Mouse (Mus musculus) neural tube, embryonic 13.5 days (tissue): ENCODE data around the gene Bach1. TPM values are rescaled to one million over a fixed set of nuclear protein-coding genes. Genes with fewer than 3 reads are reported as not detected.

Experiments
- ATAC-seq: fragments of 200-750 bp; cut with Nextera tagmentation; 2 replicates; pipeline ENCODE4 v1.8.0; 2017; ENCODE audit warnings: low read depth, mild to moderate bottlenecking, moderate TSS enrichment, moderate library complexity
- H3K27ac ChIP-seq: fragments of 300-500 bp; sonication (generic); replicated peaks from 2 replicates; pipeline ENCODE4 v1.5.1; 2015; ENCODE audit warnings: moderate library complexity, mild to moderate bottlenecking, inconsistent platforms
- H3K27me3 ChIP-seq: fragments of 300-500 bp; sonication (generic); 2 replicates; pipeline ENCODE4 v1.6.1; 2015; ENCODE audit warnings: mild to moderate bottlenecking, inconsistent platforms
- H3K36me3 ChIP-seq: fragments of 300-500 bp; sonication (generic); 2 replicates; pipeline ENCODE4 v1.6.1; 2015; ENCODE audit warnings: mild to moderate bottlenecking, inconsistent platforms
- H3K4me1 ChIP-seq: fragments of 300-500 bp; sonication (generic); replicated peaks from 2 replicates; pipeline ENCODE4 v1.6.1; 2015; ENCODE audit warnings: inconsistent platforms
- H3K4me2 ChIP-seq: fragments of 300-500 bp; sonication (generic); 2 replicates; pipeline ENCODE4 v1.6.1; 2015; ENCODE audit warnings: inconsistent platforms, mild to moderate bottlenecking, moderate library complexity
- H3K4me3 ChIP-seq: fragments of 300-500 bp; sonication (generic); 2 replicates; pipeline ENCODE4 v1.5.1; 2015; ENCODE audit warnings: mild to moderate bottlenecking, inconsistent platforms
- H3K9ac ChIP-seq: fragments of 300-500 bp; sonication (generic); 2 replicates; pipeline ENCODE4 v1.6.1; 2015; ENCODE audit warnings: moderate library complexity, mild to moderate bottlenecking, inconsistent platforms
- H3K9me3 ChIP-seq: fragments of 300-500 bp; sonication (generic); 2 replicates; pipeline ENCODE4 v1.6.1; 2016; ENCODE audit warnings: inconsistent platforms
- WGBS: fragments of 180-500 bp; shearing (Covaris S2); methylation state at CpG from one replicate; pipeline ENCODE4 v1.1.7; 2015; 5-methylcytosine and 5-hydroxymethylcytosine counted together
- polyA plus RNA-seq: library from polyadenylated mRNA; unstranded; fragments of >200 nt; fragmentation: Nextera tagmentation; extraction: Ambion mirVana; gene quantifications from 2 replicates; pipeline ENCODE4 v1.2.1, GENCODE M21; 2015

The Bach1 gene
- polyA plus RNA-seq, 1 experiment from 2014 or later: 19.6 TPM

DNA sequence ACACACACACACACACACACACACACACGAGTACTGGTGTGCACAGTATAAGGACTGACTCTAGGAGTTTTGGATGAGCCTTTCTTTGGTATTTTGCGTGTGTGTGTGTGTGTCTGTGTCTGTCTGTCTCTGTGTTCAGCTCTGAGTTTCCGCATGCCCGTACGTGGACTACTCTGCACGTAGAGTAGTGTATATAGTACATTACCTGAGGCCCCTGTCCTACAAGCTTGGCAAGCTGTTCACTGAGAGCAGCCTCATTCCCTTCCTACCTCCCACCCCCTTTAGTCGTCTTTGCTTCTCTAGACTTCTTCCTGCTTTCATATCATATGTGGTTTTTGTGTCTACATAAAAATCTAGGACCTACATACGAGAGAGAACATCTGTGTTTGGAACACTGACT is 30.0 kb downstream of the Bach1 start:
- Histone ChIP-seq H3K36me3 (peaks cover 63% of the 10 kb centered on the region), H3K27me3 (no peaks in the 10 kb centered on the region), H3K4me1 (0 out of 2 replicates have a peak, but pooled peaks cover 4% of the 10 kb centered on the region), H3K4me3 (no peak overlapping the region), H3K9ac (no peak overlapping the region), H3K9me3 (no peaks in the 10 kb centered on the region), H3K4me2 (no peak overlapping the region), H3K27ac (no peak overlapping the region)
- ATAC-seq: no peak
- 93% methylated on average over 8 of the region's 8 CpGs for WGBS

DNA sequence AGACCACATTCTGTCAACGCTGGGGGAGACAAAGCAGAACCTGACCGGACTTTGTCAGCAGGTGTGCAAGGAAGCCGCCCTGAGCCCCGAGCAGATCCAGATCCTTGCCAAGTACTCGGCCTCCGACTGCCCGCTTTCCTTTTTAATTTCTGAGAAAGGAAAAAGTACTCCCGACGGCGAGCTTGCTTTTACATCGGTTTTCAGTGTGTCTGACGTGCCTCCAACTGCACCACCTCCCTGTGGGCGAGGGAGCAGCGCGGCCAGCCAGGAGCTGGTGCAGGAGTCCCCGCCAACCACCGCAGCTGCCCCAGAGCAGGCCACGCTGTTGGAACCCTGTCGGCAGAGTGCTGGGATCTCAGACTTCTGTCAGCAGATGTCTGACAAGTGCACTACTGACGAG is 30.7 kb downstream of the Bach1 start:
- H3K27me3 ChIP-seq: no peaks in the 10 kb centered on the region
- H3K9me3 ChIP-seq: no peaks in the 10 kb centered on the region
- H3K9ac ChIP-seq: no peak overlapping the region
- 0 out of 2 replicates have a peak, but pooled peaks cover 4% of the 10 kb centered on the region for H3K4me1 ChIP-seq
- no peak overlapping the region for H3K27ac ChIP-seq
- H3K36me3 ChIP-seq: peaks cover 55% of the 10 kb centered on the region
- no peak overlapping the region for H3K4me3 ChIP-seq
- no peak overlapping the region for H3K4me2 ChIP-seq
- 92% methylated on average over 20 of the region's 20 CpGs for WGBS
- no peak for ATAC-seq

DNA sequence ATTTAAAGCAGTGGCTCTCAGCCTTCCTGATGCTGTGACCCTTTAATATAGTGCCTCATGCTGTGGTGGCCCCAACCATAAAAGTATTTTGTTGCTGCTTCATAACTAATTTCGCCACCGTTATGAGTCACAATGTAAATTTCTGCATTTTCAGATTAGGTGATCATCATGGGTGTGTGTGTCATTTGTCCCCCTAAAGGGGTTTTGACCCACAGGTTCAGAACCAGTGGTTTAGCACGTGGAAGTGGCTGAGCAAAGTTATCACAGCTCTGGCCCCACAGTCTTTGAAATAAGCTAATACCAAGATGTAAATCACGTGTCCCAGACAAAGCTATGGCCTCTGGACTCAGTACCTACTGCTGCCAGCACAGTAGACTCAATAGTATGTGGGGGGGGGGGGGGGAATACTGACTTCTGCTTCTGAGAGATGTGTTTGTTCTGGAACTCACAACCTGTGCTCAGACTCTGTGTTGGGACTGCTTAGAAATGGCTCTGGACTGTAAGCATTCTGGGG is 36.2 kb downstream of the Bach1 start:
- Histone ChIP-seq H3K27me3 (no peaks in the 10 kb centered on the region), H3K4me3 (no peak overlapping the region), H3K4me2 (no peak overlapping the region), H3K9me3 (no peaks in the 10 kb centered on the region), H3K9ac (no peak overlapping the region), H3K36me3 (peaks cover 17% of the 10 kb centered on the region), H3K27ac (no peak overlapping the region), H3K4me1 (no peaks in the 10 kb centered on the region)
- no peak for ATAC-seq
- WGBS: 93% methylated on average over 4 of the region's 4 CpGs

DNA sequence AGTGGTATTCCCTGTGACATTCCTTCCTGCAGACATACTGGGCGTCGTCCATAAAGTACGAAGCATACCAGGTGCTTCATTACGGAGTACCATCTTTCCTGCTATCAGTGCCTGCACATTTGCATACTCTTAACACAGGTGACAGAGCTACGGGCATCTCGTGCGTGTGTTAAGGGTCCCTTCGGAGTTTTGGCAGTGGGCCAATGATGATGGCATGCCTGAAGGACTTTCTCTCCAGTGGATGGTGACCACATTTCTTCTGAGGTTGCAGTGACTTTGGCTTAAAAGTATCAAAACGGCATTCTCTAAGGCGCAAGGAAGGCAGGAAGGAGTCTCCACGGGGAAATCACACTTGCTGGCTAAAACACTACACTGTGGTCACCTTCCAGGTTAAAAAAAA is 37.4 kb downstream of the Bach1 start:
- Histone ChIP-seq H3K27ac (no peak overlapping the region), H3K36me3 (peaks cover 5% of the 10 kb centered on the region), H3K27me3 (no peaks in the 10 kb centered on the region), H3K4me3 (no peak overlapping the region), H3K4me1 (no peaks in the 10 kb centered on the region), H3K9me3 (no peaks in the 10 kb centered on the region), H3K9ac (no peak overlapping the region), H3K4me2 (no peak overlapping the region)
- ATAC-seq: no peak
- WGBS: 83% methylated on average over 11 of the region's 11 CpGs

DNA sequence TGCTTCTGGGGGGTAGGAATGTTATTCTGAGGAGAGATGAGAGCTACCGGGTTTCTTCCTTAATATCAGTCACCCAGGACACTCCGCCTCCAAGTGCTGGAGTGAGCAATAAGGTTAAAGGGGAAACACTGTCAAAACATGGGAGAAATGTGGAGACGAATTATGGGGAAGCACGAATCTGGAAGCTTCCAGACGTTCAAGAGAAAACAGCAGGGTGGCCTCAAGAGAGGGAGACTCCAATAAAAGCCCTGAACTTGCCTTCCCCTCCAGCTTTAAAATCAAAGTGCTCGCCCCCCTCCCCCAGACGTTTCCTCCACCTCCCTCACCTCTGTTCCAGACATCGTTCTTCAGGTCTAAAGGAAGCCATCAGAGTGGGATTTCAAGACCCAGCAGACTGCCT is 38.6 kb downstream of the Bach1 start:
- no peak overlapping the region for H3K9ac ChIP-seq
- no peak overlapping the region for H3K4me3 ChIP-seq
- H3K27me3 ChIP-seq: no peaks in the 10 kb centered on the region
- no peak for ATAC-seq
- 0 out of 2 replicates have a peak, but pooled peaks cover 3% of the 10 kb centered on the region for H3K36me3 ChIP-seq
- H3K4me2 ChIP-seq: no peak overlapping the region
- 65% methylated on average over 8 of the region's 8 CpGs for WGBS
- H3K9me3 ChIP-seq: no peaks in the 10 kb centered on the region
- no peak overlapping the region for H3K27ac ChIP-seq
- no peaks in the 10 kb centered on the region for H3K4me1 ChIP-seq

DNA sequence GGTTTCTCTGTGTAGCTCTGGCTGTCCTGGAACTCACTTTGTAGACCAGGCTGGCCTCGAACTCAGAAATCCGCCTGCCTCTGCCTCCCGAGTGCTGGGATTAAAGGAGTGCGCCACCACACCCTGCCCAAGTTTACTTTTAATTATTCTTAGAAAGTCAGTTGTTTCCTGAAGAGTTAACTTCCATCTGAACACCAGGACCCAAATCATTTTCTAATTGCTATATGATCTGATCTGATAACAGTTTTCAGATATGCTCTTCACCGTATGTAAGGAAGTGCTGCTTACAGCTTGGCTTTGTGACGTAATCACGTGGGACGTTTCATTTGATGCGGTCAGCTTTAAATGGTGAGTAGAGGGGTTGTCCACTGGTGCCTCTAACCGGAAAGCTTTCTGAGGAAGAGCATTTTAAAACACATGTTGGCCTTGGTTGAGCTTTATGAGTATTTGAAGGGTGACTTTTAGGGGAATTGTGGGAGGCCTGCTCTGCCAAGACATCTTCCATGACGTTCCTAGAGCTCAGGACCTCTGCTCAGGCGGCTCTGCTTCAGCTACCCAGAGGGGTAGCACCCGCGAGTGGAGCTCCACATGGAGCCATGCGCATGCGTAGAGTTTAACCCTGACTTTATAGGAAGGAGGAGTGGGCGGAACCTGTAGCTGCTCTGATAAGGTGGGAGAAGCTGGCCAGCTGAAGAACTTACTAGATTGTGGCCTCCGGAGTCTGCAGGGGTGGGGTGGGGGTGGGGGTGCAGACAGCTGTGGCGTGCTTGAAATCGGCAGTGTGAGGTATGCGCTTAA is 39.3 kb downstream of the Bach1 start:
- H3K36me3 ChIP-seq: 0 out of 2 replicates have a peak, but pooled peaks cover 3% of the 10 kb centered on the region
- H3K9ac ChIP-seq: no peak overlapping the region
- ATAC-seq: no peak
- H3K4me3 ChIP-seq: no peak overlapping the region
- no peaks in the 10 kb centered on the region for H3K4me1 ChIP-seq
- H3K4me2 ChIP-seq: no peak overlapping the region
- WGBS: 88% methylated on average over 21 of the region's 21 CpGs
- no peaks in the 10 kb centered on the region for H3K27me3 ChIP-seq
- H3K27ac ChIP-seq: no peak overlapping the region
- no peaks in the 10 kb centered on the region for H3K9me3 ChIP-seq

DNA sequence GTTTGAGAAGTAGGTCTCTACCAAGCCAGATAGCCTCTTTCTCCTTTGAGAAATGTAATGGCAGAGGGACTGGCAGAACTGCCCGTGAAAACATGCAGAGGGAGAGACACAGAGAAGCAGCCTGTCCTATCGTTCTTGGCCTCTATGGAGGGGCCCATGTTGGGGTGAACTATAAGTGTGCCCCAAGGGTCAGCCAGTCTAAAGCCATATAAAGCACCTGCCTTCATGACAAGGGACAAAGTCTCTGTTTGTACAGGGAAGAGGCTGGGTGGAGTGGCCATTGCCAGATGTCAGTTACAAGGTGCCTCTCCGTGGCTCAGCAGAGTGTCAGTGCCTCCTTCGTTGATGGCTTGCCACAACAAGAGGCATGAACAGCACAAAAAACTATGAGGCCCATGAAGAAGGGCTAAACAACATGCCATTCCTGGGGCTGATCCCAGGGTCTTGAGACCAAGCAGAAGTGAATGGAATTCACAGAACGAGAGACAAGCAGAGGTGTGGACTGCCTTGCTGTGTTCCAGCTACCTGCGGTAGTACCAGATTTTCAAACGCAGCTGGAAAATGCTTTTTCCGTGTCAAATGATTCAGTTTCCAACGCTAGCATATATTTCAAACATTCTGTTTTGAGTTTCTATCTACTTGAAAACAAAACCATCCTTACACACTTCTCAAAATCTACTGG is 42.4 kb downstream of the Bach1 start:
- H3K4me3 ChIP-seq: no peak overlapping the region
- no peaks in the 10 kb centered on the region for H3K4me1 ChIP-seq
- no peaks in the 10 kb centered on the region for H3K27me3 ChIP-seq
- no peak overlapping the region for H3K9ac ChIP-seq
- H3K36me3 ChIP-seq: no peaks in the 10 kb centered on the region
- WGBS: 88% methylated on average over 9 of the region's 9 CpGs
- no peaks in the 10 kb centered on the region for H3K9me3 ChIP-seq
- H3K4me2 ChIP-seq: no peak overlapping the region
- no peak for ATAC-seq
- H3K27ac ChIP-seq: no peak overlapping the region

DNA sequence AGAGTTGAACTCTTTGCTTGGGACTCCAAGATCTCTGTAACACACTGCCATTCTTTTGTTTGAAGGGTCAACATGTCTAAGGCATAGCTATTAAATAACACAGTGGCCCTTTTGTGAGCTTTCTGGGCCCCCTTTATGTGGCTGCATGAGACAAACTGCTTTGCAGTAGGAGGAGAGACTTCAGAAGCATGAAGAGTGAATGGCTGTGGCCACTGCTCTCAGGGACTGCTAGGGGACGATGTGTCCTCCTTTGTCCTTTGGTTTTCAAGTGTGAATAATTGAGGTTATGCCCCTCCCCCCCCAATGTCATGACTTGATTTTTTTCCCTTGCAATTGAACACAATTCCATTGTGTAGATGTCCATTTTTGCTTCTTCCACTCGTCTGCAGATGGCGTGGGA is 44.9 kb downstream of the Bach1 start:
- no peak overlapping the region for H3K27ac ChIP-seq
- no peak overlapping the region for H3K9ac ChIP-seq
- H3K4me1 ChIP-seq: no peaks in the 10 kb centered on the region
- no peaks in the 10 kb centered on the region for H3K9me3 ChIP-seq
- 19% methylated on average over 3 of the region's 3 CpGs for WGBS
- no peaks in the 10 kb centered on the region for H3K36me3 ChIP-seq
- no peak overlapping the region for H3K4me3 ChIP-seq
- no peaks in the 10 kb centered on the region for H3K27me3 ChIP-seq
- no peak for ATAC-seq
- H3K4me2 ChIP-seq: no peak overlapping the region

DNA sequence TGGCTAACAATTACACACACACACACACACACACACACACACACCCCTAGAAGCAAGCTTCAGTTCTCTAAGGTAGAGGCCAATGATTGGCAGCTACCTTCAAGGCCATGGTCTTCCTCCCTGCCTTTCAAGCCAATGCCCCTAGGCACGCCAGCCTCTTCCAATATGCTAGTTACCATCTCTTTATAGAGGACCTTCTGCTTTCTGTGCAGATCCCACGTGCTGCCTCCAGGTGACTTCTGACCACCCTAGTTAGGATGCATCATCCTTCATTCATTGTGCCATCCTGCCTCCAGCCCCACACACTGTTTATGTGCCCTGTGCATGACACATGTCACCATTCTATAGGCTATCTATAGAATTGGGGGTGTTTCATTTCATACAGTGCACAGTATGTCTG is 45.6 kb downstream of the Bach1 start:
- 89% methylated on average over 2 of the region's 2 CpGs for WGBS
- no peaks in the 10 kb centered on the region for H3K27me3 ChIP-seq
- no peak for ATAC-seq
- no peaks in the 10 kb centered on the region for H3K36me3 ChIP-seq
- H3K27ac ChIP-seq: no peak overlapping the region
- no peak overlapping the region for H3K9ac ChIP-seq
- H3K4me2 ChIP-seq: no peak overlapping the region
- H3K4me1 ChIP-seq: no peaks in the 10 kb centered on the region
- H3K9me3 ChIP-seq: no peaks in the 10 kb centered on the region
- H3K4me3 ChIP-seq: no peak overlapping the region

DNA sequence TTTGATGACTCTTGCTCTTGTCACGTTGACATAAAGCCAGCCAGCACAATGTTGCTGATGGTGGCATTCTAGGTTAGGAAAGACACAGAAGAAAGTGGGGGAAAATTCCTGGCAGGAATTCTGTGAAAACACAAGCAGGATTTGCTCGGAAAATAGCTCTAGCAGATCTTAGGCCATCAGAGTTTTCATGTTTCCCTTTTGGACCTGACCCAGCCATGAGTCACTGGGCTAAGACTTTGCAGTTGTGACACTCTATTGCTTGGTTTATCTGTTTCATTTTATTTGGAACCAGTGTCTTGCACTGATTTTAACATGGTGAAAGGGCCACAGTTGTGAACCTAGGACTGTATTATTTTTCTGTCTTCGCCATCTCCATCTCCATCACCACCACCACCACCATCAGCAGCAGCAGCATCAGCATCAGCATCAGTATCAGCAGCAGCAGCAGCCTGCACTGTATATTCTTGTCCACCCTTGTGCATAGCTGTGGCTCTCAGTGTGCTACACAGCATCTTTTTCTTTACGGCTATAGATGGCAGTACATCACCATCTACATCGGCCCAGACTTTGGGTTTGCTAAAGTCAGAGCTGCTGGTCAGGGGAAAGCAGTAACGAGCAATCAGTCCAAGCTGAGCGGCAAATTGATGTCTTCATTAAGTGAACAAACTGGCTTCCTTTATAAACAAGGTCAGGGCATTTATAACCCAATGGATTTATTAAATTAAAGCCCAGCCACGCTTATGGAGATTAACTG is 46.6 kb downstream of the Bach1 start:
- H3K27ac ChIP-seq: no peak overlapping the region
- H3K36me3 ChIP-seq: no peaks in the 10 kb centered on the region
- no peaks in the 10 kb centered on the region for H3K9me3 ChIP-seq
- ATAC-seq: peak; percentile 63; the same call in 1 of the 2 replicates
- no peak overlapping the region for H3K9ac ChIP-seq
- no peak overlapping the region for H3K4me2 ChIP-seq
- H3K4me1 ChIP-seq: no peaks in the 10 kb centered on the region
- no peak overlapping the region for H3K4me3 ChIP-seq
- H3K27me3 ChIP-seq: no peaks in the 10 kb centered on the region
- WGBS: 66% methylated on average over 8 of the region's 8 CpGs

DNA sequence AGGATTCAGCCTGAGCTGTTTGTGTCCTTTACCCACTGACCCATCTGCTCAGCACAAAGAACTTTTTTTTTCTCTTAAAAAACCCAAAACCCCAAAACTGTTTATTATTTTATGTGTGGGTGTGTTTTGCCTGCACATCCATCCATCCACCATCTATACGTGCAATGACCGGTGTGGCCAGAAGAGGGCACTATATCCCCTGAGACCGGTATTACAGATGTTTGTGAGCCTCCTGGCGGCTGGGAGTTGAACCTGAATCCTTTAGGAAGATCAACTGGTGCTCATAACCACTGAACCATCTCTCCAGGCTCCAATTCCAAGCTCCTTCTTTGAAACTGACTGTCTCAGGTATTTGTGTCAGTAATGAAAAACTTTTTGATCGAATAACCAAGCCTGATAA is 48.0 kb downstream of the Bach1 start:
- Histone ChIP-seq H3K4me3 (no peak overlapping the region), H3K9me3 (no peaks in the 10 kb centered on the region), H3K27ac (no peak overlapping the region), H3K36me3 (no peaks in the 10 kb centered on the region), H3K4me1 (no peaks in the 10 kb centered on the region), H3K4me2 (no peak overlapping the region), H3K27me3 (no peaks in the 10 kb centered on the region), H3K9ac (no peak overlapping the region)
- no peak for ATAC-seq
- WGBS: 21% methylated on average over 5 of the region's 5 CpGs

DNA sequence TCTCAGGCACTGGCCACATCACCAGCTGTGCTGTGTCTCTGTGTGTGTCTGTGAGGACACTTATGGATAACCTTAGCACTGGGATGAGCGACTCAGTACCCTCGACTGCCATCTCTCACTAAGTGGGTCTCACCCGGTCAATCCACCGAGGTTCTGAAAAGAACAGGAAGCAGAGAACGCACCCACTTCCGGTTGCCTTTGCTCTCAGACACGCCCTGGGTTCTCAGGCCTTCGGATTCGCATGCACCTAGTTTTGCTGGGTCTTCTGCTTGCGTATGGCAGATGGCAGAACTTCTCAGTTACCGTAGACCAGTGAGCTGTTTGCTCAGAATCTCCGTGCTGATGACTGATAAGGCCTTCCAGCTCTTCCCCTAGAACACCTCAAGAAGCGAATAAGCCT is 52.5 kb downstream of the Bach1 start:
- no peaks in the 10 kb centered on the region for H3K4me1 ChIP-seq
- no peak overlapping the region for H3K4me3 ChIP-seq
- no peaks in the 10 kb centered on the region for H3K27me3 ChIP-seq
- no peak overlapping the region for H3K9ac ChIP-seq
- no peak for ATAC-seq
- no peak overlapping the region for H3K27ac ChIP-seq
- 94% methylated on average over 13 of the region's 13 CpGs for WGBS
- no peaks in the 10 kb centered on the region for H3K36me3 ChIP-seq
- H3K9me3 ChIP-seq: no peaks in the 10 kb centered on the region
- H3K4me2 ChIP-seq: no peak overlapping the region
